Mouse (Mus musculus): ENCODE measurements at regions not wholly inside any gene's neighbourhood (a gene's known extent, or its start where the extent isn't known, plus 50 kb on each side); places are given as distances from the start of the nearest gene placed in this dataset.

- no peak for DNase-seq (ENCODE audit: low spot score in 2 of 2)
Observed at GRCm38 (mm10) chr1:90398396-90398975, 194.7 kb downstream of the Ackr3 start.

GRCm38 (mm10) chr1:90403057-90403456 lies 199.3 kb downstream of the Ackr3 start:
- no peak for DNase-seq (ENCODE audit: low spot score in 2 of 2)

- DNase-seq (ENCODE audit: low spot score in 2 of 2) = no peak
Observed at GRCm38 (mm10) chr1:90404717-90405487, 197.9 kb upstream of the Cops8 start.

- no peak for DNase-seq (ENCODE audit: low spot score in 2 of 2)
Observed at GRCm38 (mm10) chr1:90406663-90407062, 196.1 kb upstream of the Cops8 start.

- no peak for DNase-seq (ENCODE audit: low spot score in 2 of 2)
Observed at GRCm38 (mm10) chr1:90408504-90409215, 194.1 kb upstream of the Cops8 start.

GRCm38 (mm10) chr1:90409236-90409635 lies 193.5 kb upstream of the Cops8 start:
- DNase-seq (ENCODE audit: low spot score in 2 of 2) = no peak

GRCm38 (mm10) chr1:90412511-90413045 lies 190.2 kb upstream of the Cops8 start:
- DNase-seq (ENCODE audit: low spot score in 2 of 2) = no peak

- DNase-seq (ENCODE audit: low spot score in 2 of 2) = no peak
Observed at GRCm38 (mm10) chr1:90414751-90415150, 188.0 kb upstream of the Cops8 start.

- no peak for DNase-seq (ENCODE audit: low spot score in 2 of 2)
Observed at GRCm38 (mm10) chr1:90424066-90424821, 178.5 kb upstream of the Cops8 start.

- no peak for DNase-seq (ENCODE audit: low spot score in 2 of 2)
Observed at GRCm38 (mm10) chr1:90428334-90428733, 174.4 kb upstream of the Cops8 start.

- no peak for DNase-seq (ENCODE audit: low spot score in 2 of 2)
Observed at GRCm38 (mm10) chr1:90428774-90429173, 174.0 kb upstream of the Cops8 start.

GRCm38 (mm10) chr1:90430480-90430879 lies 172.3 kb upstream of the Cops8 start:
- DNase-seq (ENCODE audit: low spot score in 2 of 2) = no peak

- DNase-seq (ENCODE audit: low spot score in 2 of 2) = no peak
Observed at GRCm38 (mm10) chr1:90431783-90432182, 171.0 kb upstream of the Cops8 start.

GRCm38 (mm10) chr1:90433911-90434310 lies 168.9 kb upstream of the Cops8 start:
- no peak for DNase-seq (ENCODE audit: low spot score in 2 of 2)

GRCm38 (mm10) chr1:90440638-90441037 lies 162.1 kb upstream of the Cops8 start:
- no peak for DNase-seq (ENCODE audit: low spot score in 2 of 2)

- DNase-seq (ENCODE audit: low spot score in 2 of 2) = no peak
Observed at GRCm38 (mm10) chr1:90441134-90441868, 161.5 kb upstream of the Cops8 start.

GRCm38 (mm10) chr1:90442250-90443240 lies 160.2 kb upstream of the Cops8 start:
- DNase-seq (ENCODE audit: low spot score in 2 of 2) = no peak

GRCm38 (mm10) chr1:90449571-90450226 lies 153.1 kb upstream of the Cops8 start:
- DNase-seq (ENCODE audit: low spot score in 2 of 2) = no peak

GRCm38 (mm10) chr1:90451942-90452557 lies 150.7 kb upstream of the Cops8 start:
- DNase-seq (ENCODE audit: low spot score in 2 of 2) = no peak
